Mouse (Mus musculus): ENCODE data around the gene 2900026A02Rik. TPM values are rescaled to one million over a fixed set of nuclear protein-coding genes. Genes with fewer than 3 reads are reported as not detected.

The 2900026A02Rik gene
- polyA plus RNA-seq, 1 experiment from 2014 or later: 2.2 TPM

GRCm38 (mm10) chr5:113136951-113137487 lies 84.0 kb downstream of the 2900026A02Rik start:
- Histone ChIP-seq H3K27ac (ENCODE audit: low read depth, low read length) (no peak overlapping the region), H3K4me3 (ENCODE audit: low read depth, low read length) (peak overlapping the region; percentile 61; the same call in 1 of the 2 replicates), H3K36me3 (ENCODE audit: control insufficient read depth, insufficient read depth, low read length) (no peaks in the 10 kb centered on the region), H3K27me3 (replicated peaks; ENCODE audit: control insufficient read depth, insufficient read depth, low read length) (peaks cover 12% of the 10 kb centered on the region), H3K4me1 (replicated peaks; ENCODE audit: control insufficient read depth, insufficient read depth, low read length) (peaks cover 47% of the 10 kb centered on the region), H3K9me3 (ENCODE audit: control insufficient read depth, low read length) (no peaks in the 10 kb centered on the region), H3K9ac (ENCODE audit: low read depth, low read length) (no peak overlapping the region; the same call in 1 of the 2 replicates), H3K4me2 (peak overlapping the region; percentile 95)
- no peak for DNase-seq (ENCODE audit: low spot score)
- 62% methylated on average over 13 of the region's 13 CpGs for WGBS
- ATAC-seq (replicated peaks; ENCODE audit: low FRiP score): no peak

- H3K9ac ChIP-seq (ENCODE audit: low read depth, low read length): no peak overlapping the region
- no peak for DNase-seq (ENCODE audit: low spot score)
Measured at GRCm38 (mm10) chr5:113135513-113135912, 85.5 kb downstream of the 2900026A02Rik start.

GRCm38 (mm10) chr5:113133722-113134710 lies 87.0 kb downstream of the 2900026A02Rik start:
- peak overlapping the region; percentile 76; the same call in 1 of the 2 replicates for H3K27ac ChIP-seq (ENCODE audit: low read depth, low read length)
- H3K9ac ChIP-seq (ENCODE audit: low read depth, low read length): no peak overlapping the region
- H3K27me3 ChIP-seq (replicated peaks; ENCODE audit: control insufficient read depth, insufficient read depth, low read length): peaks cover 12% of the 10 kb centered on the region
- no peaks in the 10 kb centered on the region for H3K9me3 ChIP-seq (ENCODE audit: control insufficient read depth, low read length)
- H3K4me1 ChIP-seq (replicated peaks; ENCODE audit: control insufficient read depth, insufficient read depth, low read length): peaks cover 44% of the 10 kb centered on the region
- no peak overlapping the region for H3K4me2 ChIP-seq
- no peak overlapping the region for H3K4me3 ChIP-seq (ENCODE audit: low read depth, low read length)
- DNase-seq (ENCODE audit: low spot score) (no peak), ATAC-seq (replicated peaks; ENCODE audit: low FRiP score) (no peak)
- 85% methylated on average over 19 of the region's 19 CpGs for WGBS
- no peaks in the 10 kb centered on the region for H3K36me3 ChIP-seq (ENCODE audit: control insufficient read depth, insufficient read depth, low read length)

More at GRCm38 (mm10) chr5:113135513-113135912, 85.5 kb downstream of the 2900026A02Rik start:
- Histone ChIP-seq H3K9me3 (ENCODE audit: control insufficient read depth, low read length) (no peaks in the 10 kb centered on the region), H3K4me2 (peak overlapping the region; percentile 30), H3K4me3 (ENCODE audit: low read depth, low read length) (no peak overlapping the region), H3K36me3 (ENCODE audit: control insufficient read depth, insufficient read depth, low read length) (no peaks in the 10 kb centered on the region), H3K27ac (ENCODE audit: low read depth, low read length) (peak overlapping the region; percentile 39), H3K4me1 (replicated peaks; ENCODE audit: control insufficient read depth, insufficient read depth, low read length) (peaks cover 47% of the 10 kb centered on the region), H3K27me3 (replicated peaks; ENCODE audit: control insufficient read depth, insufficient read depth, low read length) (peaks cover 12% of the 10 kb centered on the region)
- WGBS: 23% methylated on average over 10 of the region's 10 CpGs
- ATAC-seq (replicated peaks; ENCODE audit: low FRiP score): peak; percentile 56

GRCm38 (mm10) chr5:113133080-113133491 lies 88.0 kb downstream of the 2900026A02Rik start:
- H3K9ac ChIP-seq (ENCODE audit: low read depth, low read length): no peak overlapping the region; the same call in 1 of the 2 replicates
- no peak overlapping the region for H3K4me3 ChIP-seq (ENCODE audit: low read depth, low read length)
- no peaks in the 10 kb centered on the region for H3K9me3 ChIP-seq (ENCODE audit: control insufficient read depth, low read length)
- H3K36me3 ChIP-seq (ENCODE audit: control insufficient read depth, insufficient read depth, low read length): no peaks in the 10 kb centered on the region
- H3K27me3 ChIP-seq (replicated peaks; ENCODE audit: control insufficient read depth, insufficient read depth, low read length): peaks cover 11% of the 10 kb centered on the region
- 61% methylated on average over 9 of the region's 9 CpGs for WGBS
- peaks cover 37% of the 10 kb centered on the region for H3K4me1 ChIP-seq (replicated peaks; ENCODE audit: control insufficient read depth, insufficient read depth, low read length)
- DNase-seq (ENCODE audit: low spot score) (no peak), ATAC-seq (replicated peaks; ENCODE audit: low FRiP score) (no peak)
- peak overlapping the region; percentile 76 for H3K27ac ChIP-seq (ENCODE audit: low read depth, low read length)
- no peak overlapping the region for H3K4me2 ChIP-seq

GRCm38 (mm10) chr5:113132635-113133041 lies 88.4 kb downstream of the 2900026A02Rik start:
- peak overlapping the region; percentile 76 for H3K27ac ChIP-seq (ENCODE audit: low read depth, low read length)
- H3K36me3 ChIP-seq (ENCODE audit: control insufficient read depth, insufficient read depth, low read length): no peaks in the 10 kb centered on the region
- H3K4me1 ChIP-seq (replicated peaks; ENCODE audit: control insufficient read depth, insufficient read depth, low read length): peaks cover 33% of the 10 kb centered on the region
- no peak for ATAC-seq (replicated peaks; ENCODE audit: low FRiP score)
- H3K4me2 ChIP-seq: no peak overlapping the region
- 48% methylated on average over 13 of the region's 13 CpGs for WGBS
- no peaks in the 10 kb centered on the region for H3K9me3 ChIP-seq (ENCODE audit: control insufficient read depth, low read length)
- DNase-seq (ENCODE audit: low spot score): no peak
- H3K27me3 ChIP-seq (replicated peaks; ENCODE audit: control insufficient read depth, insufficient read depth, low read length): peaks cover 7% of the 10 kb centered on the region
- H3K9ac ChIP-seq (ENCODE audit: low read depth, low read length): no peak overlapping the region; the same call in 1 of the 2 replicates
- no peak overlapping the region for H3K4me3 ChIP-seq (ENCODE audit: low read depth, low read length)

GRCm38 (mm10) chr5:113128426-113128825 lies 92.6 kb downstream of the 2900026A02Rik start:
- ATAC-seq (replicated peaks; ENCODE audit: low FRiP score): no peak

GRCm38 (mm10) chr5:113126476-113126875 lies 94.6 kb downstream of the 2900026A02Rik start:
- Histone ChIP-seq H3K4me3 (ENCODE audit: low read depth, low read length) (no peak overlapping the region), H3K9ac (ENCODE audit: low read depth, low read length) (no peak overlapping the region), H3K27ac (ENCODE audit: low read depth, low read length) (no peak overlapping the region), H3K4me1 (replicated peaks; ENCODE audit: control insufficient read depth, insufficient read depth, low read length) (peaks cover 17% of the 10 kb centered on the region), H3K4me2 (no peak overlapping the region), H3K36me3 (ENCODE audit: control insufficient read depth, insufficient read depth, low read length) (no peaks in the 10 kb centered on the region), H3K27me3 (replicated peaks; ENCODE audit: control insufficient read depth, insufficient read depth, low read length) (no peaks in the 10 kb centered on the region), H3K9me3 (ENCODE audit: control insufficient read depth, low read length) (no peaks in the 10 kb centered on the region)
- ATAC-seq (replicated peaks; ENCODE audit: low FRiP score) (no peak), DNase-seq (ENCODE audit: low spot score) (no peak)
- 87% methylated on average over 12 of the region's 12 CpGs for WGBS

More at GRCm38 (mm10) chr5:113128426-113128825, 92.6 kb downstream of the 2900026A02Rik start:
- WGBS: 64% methylated on average over 4 of the region's 4 CpGs
- Histone ChIP-seq H3K4me3 (ENCODE audit: low read depth, low read length) (no peak overlapping the region), H3K36me3 (ENCODE audit: control insufficient read depth, insufficient read depth, low read length) (no peaks in the 10 kb centered on the region), H3K27ac (ENCODE audit: low read depth, low read length) (no peak overlapping the region), H3K4me2 (no peak overlapping the region), H3K27me3 (replicated peaks; ENCODE audit: control insufficient read depth, insufficient read depth, low read length) (no peaks in the 10 kb centered on the region), H3K9ac (ENCODE audit: low read depth, low read length) (no peak overlapping the region), H3K9me3 (ENCODE audit: control insufficient read depth, low read length) (no peaks in the 10 kb centered on the region), H3K4me1 (replicated peaks; ENCODE audit: control insufficient read depth, insufficient read depth, low read length) (0 out of 2 replicates have a peak, but pooled peaks cover 6% of the 10 kb centered on the region)
- DNase-seq (ENCODE audit: low spot score): no peak

GRCm38 (mm10) chr5:113123693-113124092 lies 97.3 kb downstream of the 2900026A02Rik start:
- Histone ChIP-seq H3K9ac (ENCODE audit: low read depth, low read length) (no peak overlapping the region), H3K36me3 (ENCODE audit: control insufficient read depth, insufficient read depth, low read length) (no peaks in the 10 kb centered on the region), H3K27ac (ENCODE audit: low read depth, low read length) (no peak overlapping the region), H3K27me3 (replicated peaks; ENCODE audit: control insufficient read depth, insufficient read depth, low read length) (no peaks in the 10 kb centered on the region), H3K4me1 (replicated peaks; ENCODE audit: control insufficient read depth, insufficient read depth, low read length) (peaks cover 43% of the 10 kb centered on the region), H3K4me3 (ENCODE audit: low read depth, low read length) (no peak overlapping the region), H3K9me3 (ENCODE audit: control insufficient read depth, low read length) (no peaks in the 10 kb centered on the region), H3K4me2 (no peak overlapping the region)
- DNase-seq (ENCODE audit: low spot score) (no peak), ATAC-seq (replicated peaks; ENCODE audit: low FRiP score) (no peak)
- 76% methylated on average over 10 of the region's 10 CpGs for WGBS

All from liver, embryonic 11.5 days (tissue).